Mouse (Mus musculus) midbrain, embryonic 16.5 days (tissue): ENCODE results near the gene Gm9803. TPM values are rescaled to one million over a fixed set of nuclear protein-coding genes. Genes with fewer than 3 reads are reported as not detected.

Source experiments
- ATAC-seq: fragments of 200-750 bp; cut with Nextera tagmentation; 2 replicates; pipeline ENCODE4 v1.8.0; 2017; ENCODE audit warnings: moderate TSS enrichment
- H3K27ac ChIP-seq: fragments of 300-500 bp; sonication (generic); 2 replicates; pipeline ENCODE4 v1.5.1; 2014; ENCODE audit warnings: mild to moderate bottlenecking, low read length, mixed read lengths
- H3K27me3 ChIP-seq: fragments of 300-500 bp; sonication (generic); 2 replicates; pipeline ENCODE4 v1.6.1; 2014; ENCODE audit warnings: low read depth, low read length, mixed read lengths; ENCODE audit not compliant: control insufficient read depth, insufficient read depth
- H3K36me3 ChIP-seq: fragments of 300-500 bp; sonication (generic); 2 replicates; pipeline ENCODE4 v1.6.1; 2014; ENCODE audit warnings: mild to moderate bottlenecking, low read length, moderate library complexity, mixed read lengths; ENCODE audit not compliant: control insufficient read depth, insufficient read depth
- H3K4me1 ChIP-seq: fragments of 300-500 bp; sonication (generic); 2 replicates; pipeline ENCODE4 v1.6.1; 2014; ENCODE audit warnings: mild to moderate bottlenecking, low read length, mixed read lengths; ENCODE audit not compliant: control insufficient read depth, insufficient read depth
- H3K4me2 ChIP-seq: fragments of 300-500 bp; sonication (generic); 2 replicates; pipeline ENCODE4 v1.6.1; 2014; ENCODE audit warnings: mild to moderate bottlenecking, low read length, mixed read lengths
- H3K4me3 ChIP-seq: fragments of 300-500 bp; sonication (generic); 2 replicates; pipeline ENCODE4 v1.5.1; 2014; ENCODE audit warnings: low read depth, mild to moderate bottlenecking, low read length, moderate library complexity, mixed read lengths
- H3K9ac ChIP-seq: fragments of 300-500 bp; sonication (generic); 2 replicates; pipeline ENCODE4 v1.6.1; 2014; ENCODE audit warnings: low read depth, low read length, mixed read lengths
- H3K9me3 ChIP-seq: fragments of 300-500 bp; sonication (generic); replicated peaks from 2 replicates; pipeline ENCODE4 v1.6.1; 2014; ENCODE audit warnings: mild to moderate bottlenecking, low read length, mixed read lengths; ENCODE audit not compliant: control insufficient read depth, poor library complexity, severe bottlenecking
- WGBS: fragments of 180-500 bp; shearing (Covaris S2); extraction: QIAGEN DNeasy Blood & Tissue Kit; methylation state at CpG from one replicate; pipeline ENCODE4 v1.1.7; 2014; 5-methylcytosine and 5-hydroxymethylcytosine counted together
- polyA plus RNA-seq: library from polyadenylated mRNA; unstranded; fragments of >200 nt; fragmentation: Nextera tagmentation; extraction: Ambion mirVana; gene quantifications from 2 replicates; pipeline ENCODE4 v1.2.1, GENCODE M21; 2015

The Gm9803 gene
- polyA plus RNA-seq, 1 experiment from 2014 or later, result 16.6 TPM

GRCm38 (mm10) chr10:43550923-43551322 lies 27.0 kb downstream of the Gm9803 start:
- no peaks in the 10 kb centered on the region for H3K36me3 ChIP-seq
- H3K4me2 ChIP-seq, result no peak overlapping the region
- 43% methylated on average over 3 of the region's 3 CpGs for WGBS
- no peak overlapping the region for H3K27ac ChIP-seq
- no peak for ATAC-seq
- no peaks in the 10 kb centered on the region for H3K9me3 ChIP-seq
- no peaks in the 10 kb centered on the region for H3K4me1 ChIP-seq
- no peaks in the 10 kb centered on the region for H3K27me3 ChIP-seq
- no peak overlapping the region for H3K9ac ChIP-seq
- no peak overlapping the region for H3K4me3 ChIP-seq

- no peak overlapping the region for H3K27ac ChIP-seq
- no peaks in the 10 kb centered on the region for H3K36me3 ChIP-seq
- no peak overlapping the region for H3K9ac ChIP-seq
- no peaks in the 10 kb centered on the region for H3K4me1 ChIP-seq
- ATAC-seq, result 0 out of 2 replicates have a peak, but pooled peaks have one; percentile 42
- no peak overlapping the region for H3K4me2 ChIP-seq
- H3K27me3 ChIP-seq, result no peaks in the 10 kb centered on the region
- no peaks in the 10 kb centered on the region for H3K9me3 ChIP-seq
- H3K4me3 ChIP-seq, result no peak overlapping the region
- 33% methylated on average over 3 of the region's 3 CpGs for WGBS
Observed at GRCm38 (mm10) chr10:43551388-43551787, 27.5 kb downstream of the Gm9803 start.

GRCm38 (mm10) chr10:43557630-43558165 lies 33.8 kb downstream of the Gm9803 start:
- no peak overlapping the region for H3K9ac ChIP-seq
- no peak for ATAC-seq
- no peak overlapping the region for H3K4me2 ChIP-seq
- no peaks in the 10 kb centered on the region for H3K27me3 ChIP-seq
- H3K27ac ChIP-seq, result no peak overlapping the region
- H3K4me3 ChIP-seq, result no peak overlapping the region
- no peaks in the 10 kb centered on the region for H3K36me3 ChIP-seq
- H3K9me3 ChIP-seq, result no peaks in the 10 kb centered on the region
- 93% methylated on average over 5 of the region's 5 CpGs for WGBS
- no peaks in the 10 kb centered on the region for H3K4me1 ChIP-seq

- H3K4me3 ChIP-seq, result no peak overlapping the region
- H3K36me3 ChIP-seq, result no peaks in the 10 kb centered on the region
- H3K27me3 ChIP-seq, result no peaks in the 10 kb centered on the region
- H3K9me3 ChIP-seq, result no peaks in the 10 kb centered on the region
- no peaks in the 10 kb centered on the region for H3K4me1 ChIP-seq
- H3K27ac ChIP-seq, result no peak overlapping the region
- WGBS, result 79% methylated on average over 11 of the region's 11 CpGs
- no peak for ATAC-seq
- H3K9ac ChIP-seq, result no peak overlapping the region
- H3K4me2 ChIP-seq, result no peak overlapping the region
Observed at GRCm38 (mm10) chr10:43559313-43559712, 35.4 kb downstream of the Gm9803 start.

- H3K4me3 ChIP-seq, result no peak overlapping the region
- no peak overlapping the region for H3K9ac ChIP-seq
- H3K36me3 ChIP-seq, result no peaks in the 10 kb centered on the region
- H3K27me3 ChIP-seq, result no peaks in the 10 kb centered on the region
- H3K4me2 ChIP-seq, result no peak overlapping the region
- H3K27ac ChIP-seq, result no peak overlapping the region
- 48% methylated on average over 2 of the region's 2 CpGs for WGBS
- no peaks in the 10 kb centered on the region for H3K9me3 ChIP-seq
- no peaks in the 10 kb centered on the region for H3K4me1 ChIP-seq
- ATAC-seq, result no peak
Observed at GRCm38 (mm10) chr10:43560765-43561164, 36.9 kb downstream of the Gm9803 start.

GRCm38 (mm10) chr10:43561311-43561710 lies 37.4 kb downstream of the Gm9803 start:
- H3K9ac ChIP-seq, result no peak overlapping the region

More at GRCm38 (mm10) chr10:43561311-43561710, 37.4 kb downstream of the Gm9803 start:
- no peaks in the 10 kb centered on the region for H3K9me3 ChIP-seq
- H3K36me3 ChIP-seq, result no peaks in the 10 kb centered on the region
- no peak overlapping the region for H3K4me2 ChIP-seq
- H3K4me1 ChIP-seq, result no peaks in the 10 kb centered on the region
- no peak overlapping the region for H3K27ac ChIP-seq
- H3K27me3 ChIP-seq, result no peaks in the 10 kb centered on the region
- 94% methylated on average over 2 of the region's 2 CpGs for WGBS
- H3K4me3 ChIP-seq, result no peak overlapping the region
- no peak for ATAC-seq

Other genes with a start within 250 kb of the Gm9803 start
- gene Bend3, start 45.3 kb upstream of the Gm9803 start, polyA plus RNA-seq, result 3.1 TPM in 2 replicates
- 64.3 and 68.7 TPM in 2 replicates for gene 1700021F05Rik, start 16.9 kb downstream of the Gm9803 start, polyA plus RNA-seq
- 660 and 780 TPM in 2 replicates for gene Cd24a, start 54.2 kb downstream of the Gm9803 start, polyA plus RNA-seq